Mouse (Mus musculus) A20 (cell line): ENCODE results near the gene Nup188.

Experiments
- DNase-seq: peaks from one replicate; pipeline ENCODE4 v3.0.0-alpha.2; 2011; ENCODE audit warnings: low read depth, low spot score

Nup188 gene

GRCm38 (mm10) chr2:30385591-30385990 lies 99.4 kb downstream of the Nup188 start:
- DNase-seq = no peak

GRCm38 (mm10) chr2:30386913-30387312 lies 100.7 kb downstream of the Nup188 start:
- no peak for DNase-seq

GRCm38 (mm10) chr2:30389000-30389399 lies 102.8 kb downstream of the Nup188 start:
- DNase-seq = peak; percentile 23

- DNase-seq = peak; percentile 98
Measured at GRCm38 (mm10) chr2:30392114-30392576, 105.9 kb downstream of the Nup188 start, which contains the start of gene Dolpp1. Gene Dolpp1 (plus strand): TSS chr2:30392254.

GRCm38 (mm10) chr2:30392577-30393369 lies 106.6 kb downstream of the Nup188 start:
- DNase-seq = no peak

- no peak for DNase-seq
Measured at GRCm38 (mm10) chr2:30393370-30393656, 107.1 kb downstream of the Nup188 start.
